19 mouse cellular contexts compared by ENCODE assay signal in genomic region chr4:43257040-43257439, GRCm38 (mm10).
"Had no signal": no experiment of that assay in that cellular context is flagged by ENCODE, and none has a peak within 500 bp of the region (broad histone marks: within the 10 kb centered on the region; RNA-seq: fewer than 3 reads in every experiment).

No protein-coding gene starts in this region.

- ATAC-seq: lung, postnatal 0 days; midbrain, embryonic 15.5 days had no signal

- H3K4me1 ChIP-seq: liver, embryonic 13.5 days; midbrain, embryonic 12.5 days; midbrain, embryonic 15.5 days; neural tube, embryonic 12.5 days; neural tube, embryonic 15.5 days had no signal

- DNase-seq: kidney, adult 18-20 months; kidney, adult 9 months; kidney, postnatal 14 days; kidney, postnatal 4 days; layer of hippocampus, adult 9-11 months; layer of hippocampus, postnatal 36 days; liver, embryonic 13.5 days; lung, embryonic 14.5 days; right cerebral cortex, postnatal 14 days; right cerebral cortex, postnatal 4 days; thymus, postnatal 25 days had no signal

- H3K27me3 ChIP-seq: liver, embryonic 13.5 days; midbrain, embryonic 12.5 days; midbrain, embryonic 15.5 days; neural tube, embryonic 12.5 days; neural tube, embryonic 15.5 days had no signal

- H3K9me3 ChIP-seq: liver, embryonic 13.5 days; midbrain, embryonic 12.5 days; midbrain, embryonic 15.5 days; neural tube, embryonic 12.5 days; neural tube, embryonic 15.5 days had no signal

- H3K27ac ChIP-seq: left cerebral cortex, adult 2 months; liver, embryonic 13.5 days; macrophage; midbrain, embryonic 12.5 days; midbrain, embryonic 15.5 days; neural tube, embryonic 12.5 days; neural tube, embryonic 15.5 days; stomach, postnatal 0 days had no signal

- H3K4me2 ChIP-seq: liver, embryonic 13.5 days; lung, embryonic 14.5 days; midbrain, embryonic 12.5 days; midbrain, embryonic 15.5 days; neural tube, embryonic 12.5 days; neural tube, embryonic 15.5 days had no signal

- H3K36me3 ChIP-seq: liver, embryonic 13.5 days had no signal

- H3K9ac ChIP-seq: liver, embryonic 13.5 days; lung, embryonic 14.5 days; midbrain, embryonic 12.5 days; midbrain, embryonic 15.5 days; neural tube, embryonic 12.5 days; neural tube, embryonic 15.5 days had no signal

- H3K4me3 ChIP-seq: left cerebral cortex, adult 2 months; liver, embryonic 13.5 days; midbrain, embryonic 12.5 days; midbrain, embryonic 15.5 days; neural tube, embryonic 12.5 days; neural tube, embryonic 15.5 days had no signal
